8 mouse cellular contexts compared by ENCODE assay signal in genomic region chr10:91187872-91188271, GRCm38 (mm10). TPM values are rescaled to one million over a fixed set of nuclear protein-coding genes. Genes with fewer than 3 reads are reported as not detected.
DNase-seq lines count a peak whose midpoint lies in the region; ATAC-seq and TF ChIP-seq lines count a peak whose summit lies in the region.

No protein-coding gene starts in this region.

- no peaks in the 10 kb centered on the region for H3K79me2 ChIP-seq in heart, adult 2 months (replicated peaks; ENCODE audit: control insufficient read depth, insufficient read depth, low read length)

- peak; percentile 87 for TF ChIP-seq CTCF in heart, adult 2 months (IDR thresholded peaks at IDR 0.05)
- peak; percentile 74 for TF ChIP-seq CTCF in kidney, adult 2 months (conservative IDR thresholded peaks at IDR 0.05; ENCODE audit: insufficient read depth, insufficient read length, low read depth, low read length)

- peak overlapping the region; percentile 78 for H3K9ac ChIP-seq in embryonic facial prominence, embryonic 13.5 days
- H3K9ac ChIP-seq in heart, adult 2 months (ENCODE audit: low read depth, low read length) = peak overlapping the region; percentile 49
- peak overlapping the region; percentile 83 for H3K9ac ChIP-seq in limb, embryonic 12.5 days (replicated peaks)
- peak overlapping the region; percentile 82 for H3K9ac ChIP-seq in midbrain, embryonic 14.5 days (replicated peaks; ENCODE audit: low read length)

- peak overlapping the region; percentile 58 for H3K4me2 ChIP-seq in embryonic facial prominence, embryonic 13.5 days
- H3K4me2 ChIP-seq in limb, embryonic 12.5 days = peak overlapping the region; percentile 51
- peak overlapping the region; percentile 56 for H3K4me2 ChIP-seq in midbrain, embryonic 14.5 days (ENCODE audit: low read length)

- intact Hi-C loops in heart, adult 2 months (cut with DNase I) = loop anchor here (1.0 to 10.0 kb wide), 4 partner anchors 18 to 1827 kb away; partner anchors contain the start of genes Apaf1, Ikbip and Slc25a3

- WGBS in embryonic facial prominence, embryonic 13.5 days = 0% methylated on average over 15 of the region's 15 CpGs
- WGBS in heart, adult 2 months = 0% methylated on average over 15 of the region's 15 CpGs
- WGBS in kidney, adult 2 months = under 1% methylated on average over 15 of the region's 15 CpGs
- WGBS in limb, embryonic 12.5 days = under 1% methylated on average over 15 of the region's 15 CpGs
- WGBS in midbrain, embryonic 14.5 days = 0% methylated on average over 15 of the region's 15 CpGs

- H3K27me3 ChIP-seq in embryonic facial prominence, embryonic 13.5 days = no peaks in the 10 kb centered on the region
- H3K27me3 ChIP-seq in heart, adult 2 months (ENCODE audit: control insufficient read depth, insufficient read depth, low read length) = no peaks in the 10 kb centered on the region
- no peaks in the 10 kb centered on the region for H3K27me3 ChIP-seq in kidney, adult 2 months (replicated peaks; ENCODE audit: control insufficient read depth, insufficient read depth, low read length)
- no peaks in the 10 kb centered on the region for H3K27me3 ChIP-seq in limb, embryonic 12.5 days
- no peaks in the 10 kb centered on the region for H3K27me3 ChIP-seq in midbrain, embryonic 14.5 days (ENCODE audit: control insufficient read depth, insufficient read depth, low read length)

- H3K4me3 ChIP-seq in embryonic facial prominence, embryonic 13.5 days = peak overlapping the region; percentile 38
- H3K4me3 ChIP-seq in heart, adult 2 months = peak overlapping the region; percentile 51
- H3K4me3 ChIP-seq in kidney, adult 2 months (ENCODE audit: insufficient read depth, low read depth, low read length) = peak overlapping the region; percentile 67
- peak overlapping the region; percentile 33 for H3K4me3 ChIP-seq in limb, embryonic 12.5 days (replicated peaks)
- peak overlapping the region; percentile 34 for H3K4me3 ChIP-seq in midbrain, embryonic 14.5 days (replicated peaks; ENCODE audit: low read depth, low read length)

- peaks cover 15% of the 10 kb centered on the region for H3K4me1 ChIP-seq in embryonic facial prominence, embryonic 13.5 days
- H3K4me1 ChIP-seq in heart, adult 2 months (ENCODE audit: control insufficient read depth, insufficient read depth, low read length) = peaks cover 7% of the 10 kb centered on the region; the same call in 1 of the 2 replicates
- H3K4me1 ChIP-seq in kidney, adult 2 months (ENCODE audit: control insufficient read depth, insufficient read depth, low read length) = peaks cover 9% of the 10 kb centered on the region; the same call in 1 of the 2 replicates
- H3K4me1 ChIP-seq in limb, embryonic 12.5 days (replicated peaks) = peaks cover 13% of the 10 kb centered on the region
- peaks cover 14% of the 10 kb centered on the region for H3K4me1 ChIP-seq in midbrain, embryonic 14.5 days (ENCODE audit: control insufficient read depth, insufficient read depth, low read length)

- TF ChIP-seq POLR2A in heart, adult 2 months (IDR thresholded peaks at IDR 0.05; ENCODE audit: insufficient read depth, low read depth, low read length) = peak; percentile 32; the same call in 1 of the 2 replicates
- TF ChIP-seq POLR2A in kidney, adult 2 months (IDR thresholded peaks at IDR 0.05; ENCODE audit: low read depth, low read length) = no peak

- peak; percentile 73; the same call in 1 of the 2 replicates for TF ChIP-seq EP300 in heart, adult 2 months (IDR thresholded peaks at IDR 0.05; ENCODE audit: insufficient read depth, low read depth, low read length)

- no peaks in the 10 kb centered on the region for H3K9me3 ChIP-seq in embryonic facial prominence, embryonic 13.5 days
- H3K9me3 ChIP-seq in limb, embryonic 12.5 days = no peaks in the 10 kb centered on the region
- H3K9me3 ChIP-seq in midbrain, embryonic 14.5 days (ENCODE audit: control insufficient read depth, low read length) = no peaks in the 10 kb centered on the region

- no peaks in the 10 kb centered on the region for H3K36me3 ChIP-seq in embryonic facial prominence, embryonic 13.5 days
- no peaks in the 10 kb centered on the region for H3K36me3 ChIP-seq in heart, adult 2 months (ENCODE audit: control insufficient read depth, insufficient read depth, low read length)
- no peaks in the 10 kb centered on the region for H3K36me3 ChIP-seq in kidney, adult 2 months (ENCODE audit: control insufficient read depth, insufficient read depth, low read length)
- no peaks in the 10 kb centered on the region for H3K36me3 ChIP-seq in limb, embryonic 12.5 days
- H3K36me3 ChIP-seq in midbrain, embryonic 14.5 days (ENCODE audit: control insufficient read depth, insufficient read depth, low read length) = no peaks in the 10 kb centered on the region

- DNase-seq in A20 (ENCODE audit: low read depth, low spot score) = peak; percentile 90
- DNase-seq in adrenal gland, postnatal 4 days (ENCODE audit: low spot score in 2 of 2) = peak; percentile 53 to 55
- peak; percentile 79 to 84 for DNase-seq in heart, adult 2 months
- peak; percentile 94 for DNase-seq in kidney, adult 2 months
- DNase-seq in midbrain, embryonic 14.5 days = peak; percentile 96
- peak; percentile 22 to 70 for DNase-seq in spleen, adult 18-20 months

- peak overlapping the region; percentile 94 for H3K27ac ChIP-seq in embryonic facial prominence, embryonic 13.5 days
- H3K27ac ChIP-seq in heart, adult 2 months = peak overlapping the region; percentile 89
- peak overlapping the region; percentile 58 for H3K27ac ChIP-seq in kidney, adult 2 months (ENCODE audit: insufficient read depth, low read depth, low read length)
- H3K27ac ChIP-seq in limb, embryonic 12.5 days = peak overlapping the region; percentile 96
- peak overlapping the region; percentile 98 for H3K27ac ChIP-seq in midbrain, embryonic 14.5 days (replicated peaks; ENCODE audit: low read depth, low read length)

- ATAC-seq in embryonic facial prominence, embryonic 13.5 days (ENCODE audit: insufficient number of reproducible peaks, insufficient read depth, low FRiP score, low TSS enrichment, low read depth) = no peak
- no peak for ATAC-seq in limb, embryonic 12.5 days (ENCODE audit: insufficient number of reproducible peaks, insufficient read depth, low FRiP score, low TSS enrichment, low read depth)
- peak; percentile 78 for ATAC-seq in midbrain, embryonic 14.5 days (ENCODE audit: low FRiP score, low TSS enrichment)

RNA-seq across cellular contexts. Expression of gene Tmpo, which starts 6.8 kb away (rescaled TPM):
- 100 to 1,000 TPM; 203 to 231 TPM for total RNA-seq in adrenal gland, postnatal 4 days (2021)
- polyA plus RNA-seq in embryonic facial prominence, embryonic 13.5 days (2015; fragmentation: Nextera tagmentation; extraction: Ambion mirVana) = 237 and 252 TPM in 2 replicates
- total RNA-seq in heart, adult 2 months (2021) = 10 to 100 TPM; 39.8 to 40.1 TPM
- polyA plus RNA-seq in heart, adult 2 months (2012; rRNA removed) = 13.9 and 26.2 TPM in 2 replicates
- polyA plus RNA-seq in kidney, adult 2 months (2012; rRNA removed) = 20.0 and 21.1 TPM in 2 replicates
- polyA plus RNA-seq in limb, embryonic 12.5 days (2016; fragmentation: Nextera tagmentation; extraction: Ambion mirVana) = 436 and 444 TPM in 2 replicates
- 127 and 162 TPM in 2 replicates for polyA plus RNA-seq in midbrain, embryonic 14.5 days (2014; fragmentation: Nextera tagmentation; extraction: Ambion mirVana)

Comparison
In these comparisons a context has a peak if more than half of its experiments do, and no peak if none do; other contexts are left out.
1. DNase-seq: peak in every context shown above with its lines; median percentile 96 in midbrain, embryonic 14.5 days; 94 in kidney, adult 2 months; 90 in A20; 82 in heart, adult 2 months; 54 in adrenal gland, postnatal 4 days; 46 in spleen, adult 18-20 months.